Mouse (Mus musculus) CH12.LX (cell line): ENCODE results near the gene Bmpr1a. TPM values are rescaled to one million over a fixed set of nuclear protein-coding genes. Genes with fewer than 3 reads are reported as not detected.

ENCODE experiments used
- DNase-seq: peaks from one replicate; pipeline ENCODE4 v3.0.0-alpha.2; 2013; ENCODE audit errors: extremely low read depth
- H3K27ac ChIP-seq: 2 replicates; pipeline ENCODE4 v1.5.1; 2012; ENCODE audit warnings: low read depth, mild to moderate bottlenecking, control low read depth, moderate library complexity; ENCODE audit not compliant: insufficient read depth
- H3K27me3 ChIP-seq: replicated peaks from 2 replicates; pipeline ENCODE3; 2012; ENCODE audit warnings: inconsistent platforms
- H3K36me3 ChIP-seq, 2 experiments: replicated peaks in 1 of 2; 2 replicates each; pipeline versions ENCODE3 to v1.6.1; 2012; ENCODE audit warnings: inconsistent platforms in 1 of 2, low read length in 1 of 2, mild to moderate bottlenecking in 1 of 2, mixed read lengths in 1 of 2, moderate library complexity in 1 of 2; ENCODE audit not compliant: control insufficient read depth in 1 of 2, insufficient read depth in 1 of 2
- H3K4me1 ChIP-seq, 2 experiments: 2 replicates each; pipeline ENCODE4 v1.6.1; 2012; ENCODE audit warnings: inconsistent platforms in 1 of 2, moderate library complexity in 1 of 2; ENCODE audit not compliant: insufficient read depth in 2 of 2, control insufficient read depth in 1 of 2
- H3K4me2 ChIP-seq: 2 replicates; pipeline ENCODE4 v1.6.1; 2012; ENCODE audit warnings: low read depth, mild to moderate bottlenecking, control low read depth; ENCODE audit not compliant: poor library complexity, insufficient read depth, severe bottlenecking
- H3K4me3 ChIP-seq, 3 experiments: fragments of 150-350 bp in 1 of 3; sonication (generic) in 1 of 3; replicated peaks in 1 of 3; 2 replicates each; pipeline versions ENCODE3 to v1.5.1; 2011 to 2012; ENCODE audit warnings: low read depth in 2 of 3, low read length in 2 of 3, mild to moderate bottlenecking in 2 of 3, moderate library complexity in 2 of 3, control low read depth in 1 of 3, improper control_type of control experiment in 1 of 3, inconsistent platforms in 1 of 3, mixed read lengths in 1 of 3; ENCODE audit not compliant: poor library complexity in 1 of 3
- H3K79me2 ChIP-seq: replicated peaks from 2 replicates; pipeline ENCODE4 v1.6.1; 2012; ENCODE audit warnings: mild to moderate bottlenecking, moderate library complexity; ENCODE audit not compliant: control insufficient read depth, poor library complexity, insufficient read depth, severe bottlenecking; ENCODE audit errors: extremely low read depth
- H3K9ac ChIP-seq: 2 replicates; pipeline ENCODE4 v1.6.1; 2012; ENCODE audit warnings: low read depth, mild to moderate bottlenecking, control low read depth, moderate library complexity; ENCODE audit not compliant: insufficient read depth
- H3K9me3 ChIP-seq: replicated peaks from 2 replicates; pipeline ENCODE3; 2012; ENCODE audit warnings: low read length, inconsistent platforms, mixed read lengths
- BHLHE40 ChIP-seq: IDR thresholded peaks from 2 replicates; pipeline ENCODE4 v1.6.1; 2011; ENCODE audit warnings: mild to moderate bottlenecking, low read depth, low read length, improper control_type of control experiment
- CHD1 ChIP-seq: IDR thresholded peaks from 2 replicates; pipeline ENCODE4 v1.6.1; 2012; ENCODE audit warnings: low read depth, low read length, improper control_type of control experiment, inconsistent platforms
- CHD2 ChIP-seq: IDR thresholded peaks from 2 replicates; pipeline ENCODE4 v1.6.1; 2011; ENCODE audit warnings: low read length, improper control_type of control experiment
- CTCF ChIP-seq, 2 experiments: IDR thresholded peaks in 1 of 2; conservative IDR thresholded peaks in 1 of 2; 2 replicates each; pipeline ENCODE4 v1.5.1; 2011 to 2012; ENCODE audit warnings: low read depth in 2 of 2, low read length in 2 of 2, improper control_type of control experiment in 1 of 2, inconsistent platforms in 1 of 2, mild to moderate bottlenecking in 1 of 2, moderate library complexity in 1 of 2
- E2F4 ChIP-seq: IDR thresholded peaks from 2 replicates; pipeline ENCODE4 v1.6.1; 2011; ENCODE audit warnings: low read depth, low read length, improper control_type of control experiment; ENCODE audit not compliant: insufficient replicate concordance
- ELF1 ChIP-seq: IDR thresholded peaks from 2 replicates; pipeline ENCODE4 v1.6.1; 2014; ENCODE audit warnings: low read depth, mild to moderate bottlenecking, inconsistent platforms, low read length, improper control_type of control experiment
- GABPA ChIP-seq: IDR thresholded peaks from 2 replicates; pipeline ENCODE4 v1.6.1; 2012; ENCODE audit warnings: low read depth, low read length, improper control_type of control experiment, inconsistent platforms; ENCODE audit not compliant: insufficient replicate concordance
- HCFC1 ChIP-seq: IDR thresholded peaks from 2 replicates; pipeline ENCODE4 v1.6.1; 2012; ENCODE audit warnings: low read depth, mild to moderate bottlenecking, inconsistent platforms, low read length, improper control_type of control experiment
- IRF4 ChIP-seq: IDR thresholded peaks from 2 replicates; pipeline ENCODE4 v1.6.1; 2014; ENCODE audit warnings: low read depth, mild to moderate bottlenecking, inconsistent platforms, low read length, improper control_type of control experiment
- JUN ChIP-seq: IDR thresholded peaks from 2 replicates; pipeline ENCODE4 v1.6.1; 2011; ENCODE audit warnings: low read depth, mild to moderate bottlenecking, low read length, improper control_type of control experiment, moderate library complexity; ENCODE audit not compliant: insufficient read depth
- JUND ChIP-seq: conservative IDR thresholded peaks from 2 replicates; pipeline ENCODE4 v1.6.1; 2011; ENCODE audit warnings: low read depth, low read length, improper control_type of control experiment
- KAT2A ChIP-seq: IDR thresholded peaks from 2 replicates; pipeline ENCODE4 v1.6.1; 2012; ENCODE audit warnings: low read length, improper control_type of control experiment, inconsistent platforms; ENCODE audit not compliant: insufficient replicate concordance
- MAZ ChIP-seq: IDR thresholded peaks from 2 replicates; pipeline ENCODE4 v1.6.1; 2012; ENCODE audit warnings: low read depth, mild to moderate bottlenecking, inconsistent platforms, low read length, improper control_type of control experiment, moderate library complexity
- MEF2A ChIP-seq: IDR thresholded peaks from 2 replicates; pipeline ENCODE4 v1.6.1; 2014; ENCODE audit warnings: low read depth, mild to moderate bottlenecking, inconsistent platforms, low read length, improper control_type of control experiment, borderline replicate concordance
- MXI1 ChIP-seq: IDR thresholded peaks from 2 replicates; pipeline ENCODE4 v1.6.1; 2011; ENCODE audit warnings: mild to moderate bottlenecking, low read depth, low read length, improper control_type of control experiment
- MYC ChIP-seq: IDR thresholded peaks from 2 replicates; pipeline ENCODE4 v1.6.1; 2011; ENCODE audit warnings: low read depth, mild to moderate bottlenecking, improper control_type of control experiment, low read length
- NELFE ChIP-seq: IDR thresholded peaks from 2 replicates; pipeline ENCODE4 v1.6.1; 2011; ENCODE audit warnings: low read depth, low read length, improper control_type of control experiment
- PAX5 ChIP-seq: IDR thresholded peaks from 2 replicates; pipeline ENCODE4 v1.6.1; 2012; ENCODE audit warnings: low read length, inconsistent platforms, mixed read lengths
- POLR2A ChIP-seq: IDR thresholded peaks from 2 replicates; pipeline ENCODE4 v1.6.1; 2011; ENCODE audit warnings: low read depth, mild to moderate bottlenecking, improper control_type of control experiment, low read length
- POLR2AphosphoS2 ChIP-seq: IDR thresholded peaks from 2 replicates; pipeline ENCODE4 v1.6.1; 2011; ENCODE audit warnings: low read depth, low read length, improper control_type of control experiment
- RAD21 ChIP-seq: IDR thresholded peaks from 2 replicates; pipeline ENCODE4 v1.6.1; 2011; ENCODE audit warnings: low read depth, mild to moderate bottlenecking, low read length, improper control_type of control experiment, moderate library complexity
- RCOR1 ChIP-seq: conservative IDR thresholded peaks from 2 replicates; pipeline ENCODE4 v1.6.1; 2012; ENCODE audit warnings: low read depth, mild to moderate bottlenecking, inconsistent platforms, low read length, improper control_type of control experiment
- TBP ChIP-seq: conservative IDR thresholded peaks from 2 replicates; pipeline ENCODE4 v1.6.1; 2011; ENCODE audit warnings: low read depth, low read length, improper control_type of control experiment
- TCF12 ChIP-seq: IDR thresholded peaks from 2 replicates; pipeline ENCODE4 v1.6.1; 2014; ENCODE audit warnings: low read depth, mild to moderate bottlenecking, inconsistent platforms, low read length, improper control_type of control experiment
- USF2 ChIP-seq: conservative IDR thresholded peaks from 2 replicates; pipeline ENCODE4 v1.6.1; 2011; ENCODE audit warnings: low read depth, low read length, improper control_type of control experiment
- ZC3H11A ChIP-seq: IDR thresholded peaks from 2 replicates; pipeline ENCODE4 v1.6.1; 2012; ENCODE audit warnings: low read depth, mild to moderate bottlenecking, inconsistent platforms, low read length, improper control_type of control experiment
- ZMIZ1 ChIP-seq: IDR thresholded peaks from 2 replicates; pipeline ENCODE4 v1.6.1; 2012; ENCODE audit warnings: low read depth, mild to moderate bottlenecking, inconsistent platforms, low read length, improper control_type of control experiment
- dilution Hi-C: fragments of 300-500 bp; cut with MboI; formaldehyde crosslinking; loops from 2 replicates; pipeline ENCODE4 v1.14.3; 2020; ENCODE audit warnings: low sequenced_read_pairs; ENCODE audit not compliant: extremely low pct_unique_long_range_greater_than_20kb, extremely low pct_ligation_motif_present
- in situ Hi-C: fragments of 300-500 bp; cut with MboI; formaldehyde crosslinking; loops from 3 replicates; pipeline ENCODE4 v1.14.3; 2019; ENCODE audit warnings: low sequenced_read_pairs, low pct_ligation_motif_present, low pct_unique_long_range_greater_than_20kb, mixed read lengths
- polyA plus RNA-seq: library from polyadenylated mRNA; unstranded; fragments of >175 nt; gene quantifications from 2 replicates; pipeline ENCODE4 v1.2.1, GENCODE M21; 2012; ENCODE audit warnings: low read depth; ENCODE audit not compliant: insufficient read length
- total RNA-seq, 2 experiments: library from RNA; depleted of rRNA; stranded (reverse); fragments of 300-350 nt in 1 of 2; fragments of >200 nt in 1 of 2; gene quantifications; 2 replicates each; pipeline ENCODE4 v1.2.3; 2012 to 2014

Bmpr1a gene
- total and polyA plus RNA-seq, 3 experiments, result 26.2 to 46.7 (median 30.1) TPM

- Histone ChIP-seq H3K27me3 (no peaks in the 10 kb centered on the region), H3K36me3 (peaks cover 25 to 69% of the 10 kb centered on the region in 2 experiments), H3K79me2 (peaks cover 3% of the 10 kb centered on the region), H3K4me1 (peaks cover 0 to 19% of the 10 kb centered on the region in 2 experiments; a peak in 2 of 4 replicates), H3K4me2 (no peak overlapping the region), H3K9ac (no peak overlapping the region), H3K9me3 (no peaks in the 10 kb centered on the region), H3K4me3 (no peak overlapping the region), H3K27ac (no peak overlapping the region)
- in situ Hi-C loops, result loop anchor here (10.0 to 25.0 kb wide), 2 partner anchors 49 to 317 kb away; no protein-coding TSS in a partner anchor
- DNase-seq, result no peak
- no peak for TF ChIP-seq MEF2A
- TF ChIP-seq IRF4, result no peak
- TF ChIP-seq POLR2AphosphoS2, result no peak
- no peak for TF ChIP-seq MAZ
- TF ChIP-seq TBP, result no peak
- no peak for TF ChIP-seq TCF12
- TF ChIP-seq ZC3H11A, result no peak
- TF ChIP-seq CHD2, result no peak
- no peak for TF ChIP-seq BHLHE40
- no peak for TF ChIP-seq RAD21
- TF ChIP-seq ELF1, result no peak
- TF ChIP-seq GABPA, result no peak
- TF ChIP-seq JUND, result no peak
- no peak for TF ChIP-seq POLR2A
- TF ChIP-seq CTCF (conservative IDR thresholded peaks at IDR 0.05 in 1 of 2, IDR thresholded peaks at IDR 0.05 in 1 of 2; ENCODE audit: low read depth in 2 of 2, low read length in 2 of 2), result no peak
- no peak for TF ChIP-seq USF2
- no peak for TF ChIP-seq HCFC1
- no peak for TF ChIP-seq E2F4
- no peak for TF ChIP-seq MYC
- TF ChIP-seq CHD1, result no peak
- dilution Hi-C loops, result no loop called here
These were observed 57.8 kb downstream of the Bmpr1a start for GRCm38 (mm10) chr14:34445348-34445747.

GRCm38 (mm10) chr14:34444924-34445323, 58.2 kb downstream of the Bmpr1a start:
- TF ChIP-seq NELFE (no peak), CHD1 (no peak), CHD2 (no peak), MXI1 (no peak), KAT2A (no peak), TCF12 (no peak), ZMIZ1 (no peak), RCOR1 (no peak), JUN (no peak), PAX5 (no peak)
- H3K9ac ChIP-seq, result no peak overlapping the region
- no peak overlapping the region for H3K4me2 ChIP-seq
- dilution Hi-C loops (no loop called here), in situ Hi-C loops (loop anchor here (10.0 to 25.0 kb wide), 2 partner anchors 50 to 317 kb away; no protein-coding TSS in a partner anchor)
- peaks cover 0 to 19% of the 10 kb centered on the region in 2 experiments; a peak in 2 of 4 replicates for H3K4me1 ChIP-seq
- H3K79me2 ChIP-seq, result peaks cover 3% of the 10 kb centered on the region
- no peaks in the 10 kb centered on the region for H3K9me3 ChIP-seq
- H3K27ac ChIP-seq, result no peak overlapping the region
- peaks cover 28 to 68% of the 10 kb centered on the region in 2 experiments for H3K36me3 ChIP-seq
- H3K4me3 ChIP-seq, result no peak overlapping the region
- no peak for DNase-seq
- H3K27me3 ChIP-seq, result no peaks in the 10 kb centered on the region
